Mouse (Mus musculus) heart, postnatal 0 days (tissue): ENCODE results near the gene Gm5617.

Experiments used
- CTCF ChIP-seq: IDR thresholded peaks from 2 replicates; pipeline ENCODE4 v1.5.1; 2016; ENCODE audit warnings: antibody characterized with exemption, control low read depth, low read depth
- EP300 ChIP-seq: IDR thresholded peaks from 2 replicates; pipeline ENCODE4 v1.6.1; 2016; ENCODE audit warnings: antibody characterized with exemption, low read depth

- TF ChIP-seq EP300: no peak
- TF ChIP-seq CTCF: no peak
Measured at GRCm38 (mm10) chr9:48526520-48526919, 31.3 kb downstream of the Gm5617 start.
